Comparison of ENCODE assay signal across 8 mouse cellular contexts in the genomic region with DNA sequence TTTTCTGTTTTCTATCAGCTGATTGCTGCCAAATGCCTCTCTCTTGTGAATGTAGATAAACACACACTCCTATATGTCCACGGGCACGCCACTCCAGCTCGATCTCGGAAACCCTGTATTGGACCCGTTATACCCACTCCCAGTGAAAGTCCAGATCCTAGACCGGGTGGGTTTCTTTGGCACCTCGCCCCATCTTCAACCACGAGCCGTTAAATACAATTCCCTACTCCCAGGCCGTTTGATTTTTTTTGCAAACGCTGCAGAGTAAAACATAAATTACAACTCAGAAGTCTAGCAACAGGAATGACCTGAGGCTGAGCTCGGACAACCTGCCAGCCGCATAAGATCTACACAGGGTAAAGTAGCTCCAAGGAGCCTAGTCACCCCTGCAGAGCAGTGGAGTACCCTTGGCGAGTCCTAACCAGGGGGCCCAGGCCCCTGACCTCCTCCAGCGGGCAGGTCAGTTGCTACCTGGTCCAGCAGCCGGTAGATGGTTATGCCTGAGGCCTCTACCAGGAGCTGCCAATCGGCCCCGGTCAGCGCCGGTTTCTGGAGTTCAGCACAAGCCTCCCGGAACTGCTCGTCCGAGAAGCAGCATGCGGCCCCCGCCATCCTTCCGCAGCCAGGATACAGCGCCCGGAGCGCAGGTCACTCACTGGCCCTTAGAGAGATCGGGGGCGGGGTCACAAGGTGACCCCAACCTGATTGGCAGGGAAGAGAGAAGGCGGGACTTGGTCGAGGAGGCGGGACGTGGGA. TPM values are rescaled to one million over a fixed set of nuclear protein-coding genes. Genes with fewer than 3 reads are reported as not detected.
DNase-seq lines count a peak whose midpoint lies in the region; ATAC-seq and TF ChIP-seq lines count a peak whose summit lies in the region.

A gene (minus strand): TSS at position 664 of the 756 bp plus-strand sequence.

- H3K36me3 ChIP-seq in ES-Bruce4 (ENCODE audit: control insufficient read depth, insufficient read depth, low read length, poor library complexity, severe bottlenecking), result no peaks in the 10 kb centered on the region
- H3K36me3 ChIP-seq in forebrain, embryonic 10.5 days (replicated peaks), result no peaks in the 10 kb centered on the region
- H3K36me3 ChIP-seq in heart, embryonic 15.5 days, result no peaks in the 10 kb centered on the region
- H3K36me3 ChIP-seq in lung, embryonic 14.5 days (ENCODE audit: insufficient read depth), result no peaks in the 10 kb centered on the region
- no peaks in the 10 kb centered on the region for H3K36me3 ChIP-seq in neural tube, embryonic 15.5 days
- no peaks in the 10 kb centered on the region for H3K36me3 ChIP-seq in thymus, adult 2 months (ENCODE audit: control insufficient read depth, insufficient read depth, low read length)

- no peak within 1 kb of the TSS for H3K27ac ChIP-seq in ES-Bruce4 (ENCODE audit: insufficient read depth, low read length)
- H3K27ac ChIP-seq in forebrain, embryonic 10.5 days, result peak within 1 kb of the TSS; percentile 88
- peak within 1 kb of the TSS; percentile 58; the same call in 1 of the 2 replicates for H3K27ac ChIP-seq in heart, embryonic 15.5 days
- H3K27ac ChIP-seq in lung, embryonic 14.5 days (ENCODE audit: low read depth), result peak within 1 kb of the TSS; percentile 46; the same call in 1 of the 2 replicates
- no peak within 1 kb of the TSS for H3K27ac ChIP-seq in neural tube, embryonic 15.5 days (replicated peaks)
- H3K27ac ChIP-seq in thymus, adult 2 months (ENCODE audit: control insufficient read depth, insufficient read depth, low read length), result no peak within 1 kb of the TSS

- no peaks in the 10 kb centered on the region for H3K4me1 ChIP-seq in ES-Bruce4 (ENCODE audit: control insufficient read depth, insufficient read depth, low read length)
- peaks cover 14% of the 10 kb centered on the region for H3K4me1 ChIP-seq in forebrain, embryonic 10.5 days
- H3K4me1 ChIP-seq in heart, embryonic 15.5 days (replicated peaks), result peaks cover 10% of the 10 kb centered on the region
- peaks cover 4% of the 10 kb centered on the region; the same call in 1 of the 2 replicates for H3K4me1 ChIP-seq in lung, embryonic 14.5 days (ENCODE audit: insufficient read depth)
- H3K4me1 ChIP-seq in neural tube, embryonic 15.5 days, result peaks cover 8% of the 10 kb centered on the region
- H3K4me1 ChIP-seq in thymus, adult 2 months (replicated peaks; ENCODE audit: control insufficient read depth, insufficient read depth, low read length), result peaks cover 3% of the 10 kb centered on the region; the same call in 1 of the 2 replicates

- H3K9ac ChIP-seq in ES-Bruce4 (ENCODE audit: low read depth, poor library complexity, severe bottlenecking), result peak within 1 kb of the TSS; percentile 72
- peak within 1 kb of the TSS; percentile 65 for H3K9ac ChIP-seq in heart, embryonic 15.5 days
- peak within 1 kb of the TSS; percentile 65 for H3K9ac ChIP-seq in lung, embryonic 14.5 days
- peak within 1 kb of the TSS; percentile 50 for H3K9ac ChIP-seq in neural tube, embryonic 15.5 days (replicated peaks)

- no peaks in the 10 kb centered on the region; the same call in 1 of the 2 replicates for H3K27me3 ChIP-seq in ES-Bruce4 (ENCODE audit: control insufficient read depth, insufficient read depth, low read length, poor library complexity, severe bottlenecking)
- peaks cover 3% of the 10 kb centered on the region; the same call in 1 of the 2 replicates for H3K27me3 ChIP-seq in forebrain, embryonic 10.5 days (ENCODE audit: poor library complexity, severe bottlenecking)
- H3K27me3 ChIP-seq in heart, embryonic 15.5 days, result no peaks in the 10 kb centered on the region
- H3K27me3 ChIP-seq in lung, embryonic 14.5 days (ENCODE audit: insufficient read depth, low read length), result no peaks in the 10 kb centered on the region
- H3K27me3 ChIP-seq in neural tube, embryonic 15.5 days (replicated peaks), result no peaks in the 10 kb centered on the region
- H3K27me3 ChIP-seq in thymus, adult 2 months (ENCODE audit: control insufficient read depth, insufficient read depth, low read length), result no peaks in the 10 kb centered on the region

- 18% methylated on average over 35 of the region's 35 CpGs for WGBS in forebrain, embryonic 10.5 days
- 10% methylated on average over 35 of the region's 35 CpGs for WGBS in heart, embryonic 15.5 days
- 9% methylated on average over 35 of the region's 35 CpGs for WGBS in lung, embryonic 14.5 days
- WGBS in neural tube, embryonic 15.5 days, result 13% methylated on average over 35 of the region's 35 CpGs
- WGBS in thymus, adult 2 months, result 9% methylated on average over 35 of the region's 35 CpGs

- H3K4me2 ChIP-seq in heart, embryonic 15.5 days, result peak within 1 kb of the TSS; percentile 83
- H3K4me2 ChIP-seq in lung, embryonic 14.5 days, result peak within 1 kb of the TSS; percentile 83
- H3K4me2 ChIP-seq in neural tube, embryonic 15.5 days, result peak within 1 kb of the TSS; percentile 78

- peak within 1 kb of the TSS; percentile 77 for H3K4me3 ChIP-seq in ES-Bruce4 (ENCODE audit: low read depth, low read length)
- H3K4me3 ChIP-seq in forebrain, embryonic 10.5 days, result peak within 1 kb of the TSS; percentile 68
- H3K4me3 ChIP-seq in heart, embryonic 15.5 days, result peak within 1 kb of the TSS; percentile 61
- peak within 1 kb of the TSS; percentile 56 for H3K4me3 ChIP-seq in lung, embryonic 14.5 days (ENCODE audit: low read depth, low read length)
- H3K4me3 ChIP-seq in neural tube, embryonic 15.5 days (replicated peaks), result peak within 1 kb of the TSS; percentile 50
- H3K4me3 ChIP-seq in thymus, adult 2 months (ENCODE audit: control insufficient read depth, insufficient read depth, low read length), result peak within 1 kb of the TSS; percentile 39

- no peaks in the 10 kb centered on the region for H3K9me3 ChIP-seq in ES-Bruce4 (replicated peaks; ENCODE audit: control insufficient read depth, insufficient read depth, low read length, poor library complexity, severe bottlenecking)
- H3K9me3 ChIP-seq in forebrain, embryonic 10.5 days, result no peaks in the 10 kb centered on the region
- H3K9me3 ChIP-seq in heart, embryonic 15.5 days (replicated peaks), result no peaks in the 10 kb centered on the region
- no peaks in the 10 kb centered on the region for H3K9me3 ChIP-seq in lung, embryonic 14.5 days (ENCODE audit: low read depth, low read length)
- no peaks in the 10 kb centered on the region for H3K9me3 ChIP-seq in neural tube, embryonic 15.5 days (replicated peaks)

- peak; percentile 95 for ATAC-seq in heart, embryonic 15.5 days (replicated peaks; ENCODE audit: insufficient number of reproducible peaks, insufficient read depth, low FRiP score, low read depth)
- ATAC-seq in lung, embryonic 14.5 days (ENCODE audit: insufficient read depth), result peak; percentile 93
- peak; percentile 45; the same call in 1 of the 2 replicates for ATAC-seq in neural tube, embryonic 15.5 days (ENCODE audit: low FRiP score)

- no peak for TF ChIP-seq CTCF in ES-Bruce4 (IDR thresholded peaks at IDR 0.05; ENCODE audit: low read depth, low read length)
- TF ChIP-seq CTCF in lung, embryonic 14.5 days (IDR thresholded peaks at IDR 0.05; ENCODE audit: low read depth), result no peak
- no peak for TF ChIP-seq CTCF in thymus, adult 2 months (IDR thresholded peaks at IDR 0.05; ENCODE audit: borderline replicate concordance, control insufficient read depth, extremely low read depth, insufficient read depth, low read length, poor library complexity)

- peak; percentile 80 for DNase-seq in c-Kit-positive CD71-negative TER-119-negative erythroid progenitor cells, embryonic 14.5 days (ENCODE audit: low read depth)
- peak; percentile 88 for DNase-seq in forebrain, embryonic 10.5 days (ENCODE audit: extremely low spot score, low spot score)
- DNase-seq in kidney, postnatal 14 days, result peak; percentile 95
- DNase-seq in lung, embryonic 14.5 days, result peak; percentile 87
- DNase-seq in thymus, adult 2 months, result peak; percentile 63

- peak; percentile 20 for TF ChIP-seq POLR2A in ES-Bruce4 (IDR thresholded peaks at IDR 0.05; ENCODE audit: insufficient read depth, low read length)
- peak; percentile 20; the same call in 1 of the 2 replicates for TF ChIP-seq POLR2A in thymus, adult 2 months (IDR thresholded peaks at IDR 0.05; ENCODE audit: control insufficient read depth, extremely low read depth, insufficient read depth, low read length, poor library complexity)

- no peak for TF ChIP-seq EP300 in ES-Bruce4 (IDR thresholded peaks at IDR 0.05; ENCODE audit: insufficient read depth, low read depth, low read length)

RNA-seq across cellular contexts. Expression of the gene that starts here (rescaled TPM):
- 13.9 and 14.0 TPM in 2 replicates for polyA plus RNA-seq in ES-Bruce4 (2011; ENCODE audit: insufficient read depth, insufficient read length, low read depth, missing spikeins)
- polyA plus RNA-seq in forebrain, embryonic 10.5 days (2016; fragmentation: Nextera tagmentation; extraction: Ambion mirVana), result 21.4 and 22.3 TPM in 2 replicates
- 7.0 and 8.3 TPM in 2 replicates for polyA plus RNA-seq in heart, embryonic 15.5 days (2015; fragmentation: Nextera tagmentation; extraction: Ambion mirVana)
- polyA plus RNA-seq in lung, embryonic 14.5 days (2014; fragmentation: Nextera tagmentation; extraction: Ambion mirVana), result 6.4 and 8.3 TPM in 2 replicates
- polyA plus RNA-seq in neural tube, embryonic 15.5 days (2015; fragmentation: Nextera tagmentation; extraction: Ambion mirVana), result 1.7 and 4.2 TPM in 2 replicates
- 0.80 and 0.97 TPM in 2 replicates for polyA plus RNA-seq in thymus, adult 2 months (2012; rRNA removed)

Comparison
In these comparisons a context has a peak if more than half of its experiments do, and no peak if none do; other contexts are left out.
1. Peak in DNase-seq and H3K4me3 ChIP-seq in thymus, adult 2 months; RNA of the gene not detected or under 1 TPM.
2. H3K27ac ChIP-seq: peak in forebrain, embryonic 10.5 days (single experiment), heart, embryonic 15.5 days (single experiment) and lung, embryonic 14.5 days (single experiment); none in ES-Bruce4 (single experiment), neural tube, embryonic 15.5 days (single experiment) and thymus, adult 2 months (single experiment).
3. ATAC-seq: peak in every context shown above with its lines; median percentile 95 in heart, embryonic 15.5 days; 93 in lung, embryonic 14.5 days; 45 in neural tube, embryonic 15.5 days.
4. Peak in every context shown above with its lines, with median percentiles within 50 percentile points of each other: H3K4me3 ChIP-seq, H3K9ac ChIP-seq, DNase-seq and H3K4me2 ChIP-seq.